Mouse (Mus musculus): Measurements from ENCODE around the gene Kansl1. TPM values are rescaled to one million over a fixed set of nuclear protein-coding genes. Genes with fewer than 3 reads are reported as not detected.

The Kansl1 gene
- polyA plus RNA-seq, 1 experiment from 2014 or later: 31.7 TPM

GRCm38 (mm10) chr11:104327946-104328345, 140.7 kb downstream of the Kansl1 start:
- ATAC-seq (ENCODE audit: low FRiP score) (no peak), DNase-seq (ENCODE audit: low spot score, missing footprints) (no peak)
- Histone ChIP-seq H3K36me3 (ENCODE audit: control insufficient read depth, insufficient read depth, low read length) (peaks cover under 1% of the 10 kb centered on the region; the same call in 1 of the 2 replicates), H3K4me3 (ENCODE audit: low read depth, low read length) (no peak overlapping the region), H3K9me3 (ENCODE audit: control insufficient read depth, low read length) (no peaks in the 10 kb centered on the region), H3K4me2 (no peak overlapping the region), H3K9ac (ENCODE audit: low read length) (no peak overlapping the region), H3K4me1 (ENCODE audit: control insufficient read depth, insufficient read depth, low read length) (no peaks in the 10 kb centered on the region), H3K27ac (ENCODE audit: low read depth, low read length) (no peak overlapping the region), H3K27me3 (ENCODE audit: control insufficient read depth, insufficient read depth, low read length) (no peaks in the 10 kb centered on the region)
- 89% methylated on average over 6 of the region's 6 CpGs for WGBS

DNA sequence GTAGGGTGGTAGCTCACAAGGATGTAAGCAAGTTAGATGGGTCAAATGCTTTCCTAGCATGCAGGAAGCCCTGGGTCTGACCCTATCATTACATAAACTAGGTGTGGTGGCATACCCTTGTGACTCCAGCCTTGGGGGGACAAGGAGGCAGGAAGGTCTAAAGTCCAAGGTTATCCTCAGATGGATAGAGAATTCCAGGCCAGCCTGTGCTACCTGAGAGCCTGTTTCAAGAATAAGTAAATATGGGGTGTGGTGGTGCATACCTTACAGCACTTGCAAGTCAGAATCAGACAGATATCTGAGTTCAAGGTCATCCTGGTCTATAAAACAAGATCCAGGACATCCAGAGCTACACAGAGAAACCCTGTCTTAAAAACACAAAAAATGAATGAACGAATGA, 141.2 kb downstream of the Kansl1 start:
- Histone ChIP-seq H3K27me3 (ENCODE audit: control insufficient read depth, insufficient read depth, low read length) (no peaks in the 10 kb centered on the region), H3K9ac (ENCODE audit: low read length) (no peak overlapping the region), H3K27ac (ENCODE audit: low read depth, low read length) (no peak overlapping the region), H3K9me3 (ENCODE audit: control insufficient read depth, low read length) (no peaks in the 10 kb centered on the region), H3K36me3 (ENCODE audit: control insufficient read depth, insufficient read depth, low read length) (no peaks in the 10 kb centered on the region), H3K4me3 (ENCODE audit: low read depth, low read length) (no peak overlapping the region), H3K4me2 (no peak overlapping the region), H3K4me1 (ENCODE audit: control insufficient read depth, insufficient read depth, low read length) (no peaks in the 10 kb centered on the region)
- 100% methylated on average over 1 of the region's 1 CpGs for WGBS
- no peak for ATAC-seq (ENCODE audit: low FRiP score)
- no peak for DNase-seq (ENCODE audit: low spot score, missing footprints)

GRCm38 (mm10) chr11:104322142-104322541, 146.5 kb downstream of the Kansl1 start:
- Histone ChIP-seq H3K9me3 (ENCODE audit: control insufficient read depth, low read length) (no peaks in the 10 kb centered on the region), H3K4me2 (no peak overlapping the region), H3K9ac (ENCODE audit: low read length) (no peak overlapping the region), H3K4me1 (ENCODE audit: control insufficient read depth, insufficient read depth, low read length) (peaks cover 17% of the 10 kb centered on the region), H3K36me3 (ENCODE audit: control insufficient read depth, insufficient read depth, low read length) (no peaks in the 10 kb centered on the region), H3K27ac (ENCODE audit: low read depth, low read length) (no peak overlapping the region), H3K27me3 (ENCODE audit: control insufficient read depth, insufficient read depth, low read length) (no peaks in the 10 kb centered on the region), H3K4me3 (ENCODE audit: low read depth, low read length) (no peak overlapping the region)
- no peak for DNase-seq (ENCODE audit: low spot score, missing footprints)
- WGBS: 27% methylated on average over 4 of the region's 4 CpGs
- ATAC-seq (ENCODE audit: low FRiP score): no peak

DNA sequence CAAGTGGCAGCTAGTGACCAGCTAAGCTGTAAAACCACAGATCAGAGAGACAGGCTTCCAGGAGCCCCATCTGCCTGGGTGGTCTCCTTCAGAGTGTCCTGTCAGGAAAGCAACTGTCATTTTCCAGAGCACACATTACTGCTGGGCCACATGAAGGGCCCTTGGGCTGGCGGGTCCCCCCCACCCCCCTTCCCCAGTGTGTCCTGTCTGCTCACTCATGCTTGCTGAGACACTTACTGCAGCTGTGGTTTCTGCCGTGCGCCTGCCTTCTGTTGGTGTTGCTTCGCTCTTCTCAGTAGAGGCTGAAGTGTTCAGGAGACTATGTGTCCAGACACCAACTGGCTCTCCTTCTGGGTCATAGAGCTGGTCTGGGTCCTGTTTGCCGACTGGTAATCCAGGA, 148.2 kb downstream of the Kansl1 start:
- Histone ChIP-seq H3K4me1 (ENCODE audit: control insufficient read depth, insufficient read depth, low read length) (peaks cover 17% of the 10 kb centered on the region), H3K36me3 (ENCODE audit: control insufficient read depth, insufficient read depth, low read length) (no peaks in the 10 kb centered on the region), H3K4me2 (no peak overlapping the region), H3K9me3 (ENCODE audit: control insufficient read depth, low read length) (no peaks in the 10 kb centered on the region), H3K27ac (ENCODE audit: low read depth, low read length) (no peak overlapping the region), H3K9ac (ENCODE audit: low read length) (no peak overlapping the region), H3K27me3 (ENCODE audit: control insufficient read depth, insufficient read depth, low read length) (no peaks in the 10 kb centered on the region), H3K4me3 (ENCODE audit: low read depth, low read length) (no peak overlapping the region)
- WGBS: 57% methylated on average over 5 of the region's 5 CpGs
- ATAC-seq (ENCODE audit: low FRiP score): 0 out of 2 replicates have a peak, but pooled peaks have one; percentile 12
- no peak for DNase-seq (ENCODE audit: low spot score, missing footprints)

GRCm38 (mm10) chr11:104318940-104319781, 149.5 kb downstream of the Kansl1 start:
- peak overlapping the region; percentile 32 for H3K4me3 ChIP-seq (ENCODE audit: low read depth, low read length)
- 1% methylated on average over 24 of the region's 24 CpGs for WGBS
- DNase-seq (ENCODE audit: low spot score, missing footprints) (peak; percentile 94), ATAC-seq (ENCODE audit: low FRiP score) (peak; percentile 75)
- H3K36me3 ChIP-seq (ENCODE audit: control insufficient read depth, insufficient read depth, low read length): no peaks in the 10 kb centered on the region
- H3K4me1 ChIP-seq (ENCODE audit: control insufficient read depth, insufficient read depth, low read length): peaks cover 17% of the 10 kb centered on the region
- no peaks in the 10 kb centered on the region for H3K27me3 ChIP-seq (ENCODE audit: control insufficient read depth, insufficient read depth, low read length)
- peak overlapping the region; percentile 67 for H3K9ac ChIP-seq (ENCODE audit: low read length)
- peak overlapping the region; percentile 74 for H3K4me2 ChIP-seq
- no peak overlapping the region for H3K27ac ChIP-seq (ENCODE audit: low read depth, low read length)
- no peaks in the 10 kb centered on the region for H3K9me3 ChIP-seq (ENCODE audit: control insufficient read depth, low read length)

DNA sequence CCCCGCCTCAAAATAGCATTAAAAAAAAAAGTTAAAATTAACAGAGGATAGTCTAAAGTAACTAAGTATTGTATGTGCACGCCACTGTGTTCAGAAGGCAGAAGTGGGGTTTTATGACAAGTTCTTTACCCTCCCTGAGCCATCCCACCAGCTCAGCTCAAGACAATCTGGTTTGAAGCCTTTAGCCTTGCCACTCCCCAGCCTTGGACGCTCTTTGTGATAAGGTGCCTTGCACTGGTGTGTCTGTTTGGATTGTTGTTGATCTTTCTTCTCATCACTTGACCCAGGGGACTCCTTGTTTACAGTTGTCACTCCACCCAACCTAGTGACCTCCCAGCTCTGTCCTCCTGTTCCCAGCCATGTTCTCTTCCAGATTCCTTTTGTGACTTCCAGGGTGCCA, 151.0 kb downstream of the Kansl1 start:
- 79% methylated on average over 3 of the region's 3 CpGs for WGBS
- ATAC-seq (ENCODE audit: low FRiP score) (no peak), DNase-seq (ENCODE audit: low spot score, missing footprints) (no peak)
- Histone ChIP-seq H3K27me3 (ENCODE audit: control insufficient read depth, insufficient read depth, low read length) (no peaks in the 10 kb centered on the region), H3K27ac (ENCODE audit: low read depth, low read length) (no peak overlapping the region), H3K4me1 (ENCODE audit: control insufficient read depth, insufficient read depth, low read length) (peaks cover 17% of the 10 kb centered on the region), H3K4me3 (ENCODE audit: low read depth, low read length) (no peak overlapping the region), H3K4me2 (no peak overlapping the region), H3K9ac (ENCODE audit: low read length) (no peak overlapping the region), H3K36me3 (ENCODE audit: control insufficient read depth, insufficient read depth, low read length) (no peaks in the 10 kb centered on the region), H3K9me3 (ENCODE audit: control insufficient read depth, low read length) (no peaks in the 10 kb centered on the region)

GRCm38 (mm10) chr11:104316685-104317400, 151.8 kb downstream of the Kansl1 start:
- H3K9ac ChIP-seq (ENCODE audit: low read length): no peak overlapping the region
- WGBS: 79% methylated on average over 16 of the region's 16 CpGs

GRCm38 (mm10) chr11:104315703-104316102, 153.0 kb downstream of the Kansl1 start:
- no peaks in the 10 kb centered on the region for H3K36me3 ChIP-seq (ENCODE audit: control insufficient read depth, insufficient read depth, low read length)
- ATAC-seq (ENCODE audit: low FRiP score): 0 out of 2 replicates have a peak, but pooled peaks have one; percentile 38
- H3K4me1 ChIP-seq (ENCODE audit: control insufficient read depth, insufficient read depth, low read length): peaks cover 17% of the 10 kb centered on the region
- no peak overlapping the region for H3K4me3 ChIP-seq (ENCODE audit: low read depth, low read length)
- H3K9ac ChIP-seq (ENCODE audit: low read length): no peak overlapping the region
- no peak overlapping the region for H3K4me2 ChIP-seq
- 11% methylated on average over 6 of the region's 6 CpGs for WGBS
- no peaks in the 10 kb centered on the region for H3K27me3 ChIP-seq (ENCODE audit: control insufficient read depth, insufficient read depth, low read length)
- no peak overlapping the region for H3K27ac ChIP-seq (ENCODE audit: low read depth, low read length)
- no peaks in the 10 kb centered on the region for H3K9me3 ChIP-seq (ENCODE audit: control insufficient read depth, low read length)
- peak; percentile 99 for DNase-seq (ENCODE audit: low spot score, missing footprints)

More at GRCm38 (mm10) chr11:104316685-104317400, 151.8 kb downstream of the Kansl1 start:
- H3K27me3 ChIP-seq (ENCODE audit: control insufficient read depth, insufficient read depth, low read length): no peaks in the 10 kb centered on the region
- DNase-seq (ENCODE audit: low spot score, missing footprints) (no peak), ATAC-seq (ENCODE audit: low FRiP score) (no peak)
- H3K9me3 ChIP-seq (ENCODE audit: control insufficient read depth, low read length): no peaks in the 10 kb centered on the region
- peaks cover 17% of the 10 kb centered on the region for H3K4me1 ChIP-seq (ENCODE audit: control insufficient read depth, insufficient read depth, low read length)
- H3K27ac ChIP-seq (ENCODE audit: low read depth, low read length): no peak overlapping the region
- H3K4me2 ChIP-seq: no peak overlapping the region
- no peaks in the 10 kb centered on the region for H3K36me3 ChIP-seq (ENCODE audit: control insufficient read depth, insufficient read depth, low read length)
- H3K4me3 ChIP-seq (ENCODE audit: low read depth, low read length): no peak overlapping the region

GRCm38 (mm10) chr11:104311643-104312042, 157.0 kb downstream of the Kansl1 start:
- Histone ChIP-seq H3K27ac (ENCODE audit: low read depth, low read length) (no peak overlapping the region), H3K4me1 (ENCODE audit: control insufficient read depth, insufficient read depth, low read length) (no peaks in the 10 kb centered on the region), H3K36me3 (ENCODE audit: control insufficient read depth, insufficient read depth, low read length) (no peaks in the 10 kb centered on the region), H3K4me3 (ENCODE audit: low read depth, low read length) (no peak overlapping the region), H3K9ac (ENCODE audit: low read length) (no peak overlapping the region), H3K4me2 (no peak overlapping the region), H3K9me3 (ENCODE audit: control insufficient read depth, low read length) (no peaks in the 10 kb centered on the region), H3K27me3 (ENCODE audit: control insufficient read depth, insufficient read depth, low read length) (no peaks in the 10 kb centered on the region)
- DNase-seq (ENCODE audit: low spot score, missing footprints) (no peak), ATAC-seq (ENCODE audit: low FRiP score) (no peak)
- 70% methylated on average over 7 of the region's 7 CpGs for WGBS
